Mouse (Mus musculus): Measurements from ENCODE around the gene Arhgap18.

DNA sequence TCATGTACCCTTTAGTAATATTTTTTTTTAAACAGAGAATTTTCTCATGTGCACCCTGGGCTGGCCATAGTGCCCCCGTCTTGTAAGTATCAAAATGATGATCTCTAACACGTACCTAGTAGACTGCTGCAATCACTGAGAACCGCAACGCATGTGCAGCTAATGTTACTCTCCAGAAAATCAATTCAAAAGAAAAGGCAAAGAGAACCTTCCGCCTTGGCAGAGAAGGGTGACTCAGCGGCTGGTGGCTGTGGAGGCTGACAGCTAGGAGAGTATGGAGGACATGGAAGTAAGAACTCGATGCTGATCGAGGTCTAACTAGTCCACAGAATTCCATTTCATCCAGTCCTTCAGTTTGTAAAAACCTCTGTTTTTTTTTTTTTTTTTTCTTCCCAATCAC lies 131.7 kb downstream of the Arhgap18 start:
- TF ChIP-seq CTCF (IDR thresholded peaks at IDR 0.05; ENCODE audit: low read depth, low read length) = no peak
- no peak for TF ChIP-seq POLR2A (IDR thresholded peaks at IDR 0.05; ENCODE audit: borderline replicate concordance, low read depth, low read length)

Data from bone marrow macrophage, adult 2 months (primary cell).